Mouse (Mus musculus): ENCODE results near the gene Mthfd1l.

The Mthfd1l gene

DNA sequence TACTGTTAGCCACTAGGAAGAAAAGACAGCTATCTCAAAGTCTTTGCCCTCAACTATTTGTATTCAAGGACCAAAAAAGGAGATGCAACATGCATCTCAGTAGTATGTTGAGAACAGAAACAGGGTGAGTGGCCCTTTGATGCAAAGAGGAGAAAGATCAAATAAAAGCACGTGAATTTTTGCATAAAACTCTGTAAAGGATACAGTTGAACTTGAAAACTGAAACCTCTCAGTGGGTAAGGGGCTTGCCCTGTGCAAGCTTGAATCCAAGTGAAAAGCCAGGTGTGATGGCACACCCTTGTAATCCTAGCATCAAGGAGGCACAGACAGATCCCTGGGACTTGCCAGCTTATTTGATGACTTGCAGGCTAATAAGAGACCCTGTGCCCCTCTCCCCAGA is 151.2 kb downstream of the Mthfd1l start:
- DNase-seq, result no peak

DNA sequence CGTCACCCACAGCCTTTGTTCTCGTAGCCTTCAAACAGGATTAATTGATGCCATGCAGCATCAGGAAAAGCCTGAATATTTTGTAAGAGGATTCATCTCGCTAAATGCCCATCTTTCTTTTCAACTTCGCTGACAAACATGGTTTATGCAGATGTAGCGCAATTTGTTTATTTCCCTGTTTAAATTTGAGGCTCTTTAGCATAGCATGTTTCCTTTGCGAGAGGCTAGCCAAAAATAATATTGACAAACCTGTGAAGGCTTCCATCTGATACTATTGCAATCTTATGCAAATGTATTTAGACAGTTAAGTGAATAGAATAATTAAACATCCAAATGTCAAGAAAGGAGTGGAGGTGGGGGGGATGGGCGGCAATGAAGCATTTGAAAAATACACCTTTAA is 152.3 kb downstream of the Mthfd1l start:
- no peak for DNase-seq

DNA sequence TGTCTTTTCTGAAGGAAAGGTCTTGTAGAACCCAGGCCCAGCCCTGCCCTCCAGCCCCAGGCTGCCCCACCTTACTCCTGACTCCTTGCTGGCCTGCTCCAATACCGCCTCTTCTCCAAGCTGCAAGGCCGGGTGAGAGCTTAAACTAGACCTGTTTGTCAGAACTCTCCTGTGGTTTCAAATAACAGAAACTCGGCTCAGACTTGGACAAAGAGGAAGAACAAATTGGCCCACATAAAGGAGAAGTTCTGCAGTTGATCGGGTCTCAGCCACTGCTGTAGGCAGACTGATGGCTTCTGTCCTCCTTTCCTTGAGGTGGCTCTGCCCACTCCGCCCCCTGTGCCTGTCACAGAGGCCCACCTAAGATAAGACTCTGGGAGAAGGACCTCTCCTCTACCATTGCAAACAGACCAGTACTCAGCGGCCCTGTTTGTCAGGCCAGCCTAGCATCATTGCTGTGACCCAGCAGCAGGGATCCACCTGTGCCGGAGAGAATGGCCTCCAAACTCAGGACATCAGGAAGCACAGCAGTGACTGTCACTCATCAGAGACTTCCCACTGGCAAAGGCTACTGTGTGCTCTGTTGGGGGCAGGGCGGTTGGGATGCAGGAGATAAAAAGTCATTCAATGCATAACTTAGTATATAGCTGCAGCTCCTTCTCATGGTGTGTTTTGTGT is 153.6 kb downstream of the Mthfd1l start:
- no peak for DNase-seq

DNA sequence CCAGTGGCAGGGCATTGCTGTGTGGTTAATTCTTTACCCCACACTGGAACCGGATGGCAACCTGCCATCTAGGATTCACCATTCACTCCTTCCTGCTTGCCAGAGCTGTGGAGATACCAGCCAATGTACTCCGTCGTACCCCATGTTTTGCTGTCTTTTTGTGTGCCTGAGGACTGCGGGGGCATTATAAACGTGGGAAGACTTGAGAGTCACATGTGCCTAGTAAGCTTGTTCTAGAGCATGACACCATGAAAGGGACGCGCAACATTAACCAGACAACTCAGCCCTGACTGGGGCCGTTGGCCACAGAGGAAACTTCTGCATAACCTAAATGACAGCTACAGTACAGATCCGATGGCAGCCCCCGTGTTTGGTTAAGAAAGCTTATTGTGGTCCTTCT is 155.5 kb downstream of the Mthfd1l start:
- no peak for DNase-seq

DNA sequence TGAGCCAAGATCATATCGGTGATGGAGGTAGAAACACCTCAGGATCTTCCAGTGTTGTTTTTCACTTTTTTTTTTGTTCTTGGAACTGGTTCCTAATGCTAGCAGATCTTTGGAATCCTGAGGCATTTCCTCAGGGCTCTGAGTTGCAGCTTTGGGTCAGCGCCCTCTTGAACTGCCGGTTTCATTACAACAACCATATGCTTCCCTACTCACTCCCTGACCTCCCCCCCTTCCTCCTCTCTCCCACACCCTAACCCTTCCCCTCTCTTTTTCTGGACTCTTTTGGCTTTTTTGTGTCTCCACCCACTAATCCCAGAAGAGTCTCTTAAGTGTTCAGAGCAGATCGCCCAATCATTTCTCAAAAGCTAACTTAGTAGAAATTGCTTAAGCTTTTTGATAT is 156.0 kb downstream of the Mthfd1l start:
- DNase-seq, result no peak

DNA sequence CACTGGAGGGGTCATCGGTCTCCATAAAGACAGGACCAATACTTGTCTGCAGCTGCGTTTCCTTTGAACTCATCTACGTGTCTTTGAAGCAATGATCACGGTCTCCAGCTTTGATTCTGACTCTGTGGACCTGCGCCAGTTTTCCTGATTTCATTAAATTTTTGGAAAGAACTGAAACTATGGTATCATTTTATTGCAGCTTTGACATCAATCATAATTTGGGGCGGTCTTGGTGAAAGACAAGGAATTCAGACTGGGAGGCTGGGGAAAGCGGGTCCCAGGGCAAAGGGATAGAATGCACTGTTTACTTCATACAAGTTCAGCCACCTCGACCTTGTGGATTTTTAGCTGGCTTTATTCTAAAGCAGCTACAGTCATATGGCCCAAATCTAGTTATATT is 156.5 kb downstream of the Mthfd1l start:
- DNase-seq, result no peak

DNA sequence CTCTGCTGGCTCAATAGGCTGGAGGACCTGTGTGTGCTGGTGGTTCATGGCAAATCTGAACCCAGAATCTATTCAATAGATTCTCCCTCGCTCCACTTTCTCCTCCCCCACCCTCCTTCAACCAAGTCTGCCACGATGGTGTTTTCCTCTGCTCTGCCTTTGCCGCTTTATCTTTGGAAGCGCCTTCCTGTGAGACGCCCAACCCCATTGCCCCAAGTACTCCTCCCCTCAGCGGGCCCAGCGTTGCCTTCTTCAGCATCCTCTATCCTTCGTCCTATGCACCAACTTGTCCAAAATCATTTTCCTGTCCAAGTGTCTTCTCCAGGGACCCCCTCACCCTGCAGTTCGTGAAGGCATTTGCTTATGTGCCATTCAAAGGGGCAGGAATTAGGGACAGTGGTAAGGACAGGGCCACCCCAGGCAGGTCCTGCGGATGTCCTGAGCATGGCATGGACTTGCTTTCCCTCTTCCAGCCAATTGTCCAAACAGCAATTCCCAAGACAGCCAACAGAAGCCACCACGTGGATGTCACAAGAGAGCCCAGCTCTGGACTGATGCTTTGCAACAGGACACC is 157.2 kb downstream of the Mthfd1l start:
- no peak for DNase-seq

DNA sequence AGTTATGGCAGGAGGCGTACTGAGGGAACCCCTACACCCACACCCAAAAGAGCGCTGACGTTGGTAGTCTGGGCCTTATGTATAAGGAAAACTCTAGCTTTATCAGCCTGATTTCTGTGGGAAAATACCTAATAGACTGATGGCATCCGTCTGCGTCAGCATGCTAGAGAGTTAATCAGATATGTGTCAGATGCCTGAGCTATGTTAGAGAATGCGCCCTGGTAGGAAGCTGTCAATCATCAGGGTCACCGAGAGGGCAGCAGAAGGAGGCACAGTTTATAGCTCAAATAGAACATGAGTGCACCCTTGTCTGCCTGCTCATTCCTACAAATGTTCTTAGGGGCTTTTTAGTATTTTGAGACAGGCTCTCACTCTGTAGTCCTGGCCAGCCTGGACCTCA is 159.8 kb downstream of the Mthfd1l start:
- no peak for DNase-seq

DNA sequence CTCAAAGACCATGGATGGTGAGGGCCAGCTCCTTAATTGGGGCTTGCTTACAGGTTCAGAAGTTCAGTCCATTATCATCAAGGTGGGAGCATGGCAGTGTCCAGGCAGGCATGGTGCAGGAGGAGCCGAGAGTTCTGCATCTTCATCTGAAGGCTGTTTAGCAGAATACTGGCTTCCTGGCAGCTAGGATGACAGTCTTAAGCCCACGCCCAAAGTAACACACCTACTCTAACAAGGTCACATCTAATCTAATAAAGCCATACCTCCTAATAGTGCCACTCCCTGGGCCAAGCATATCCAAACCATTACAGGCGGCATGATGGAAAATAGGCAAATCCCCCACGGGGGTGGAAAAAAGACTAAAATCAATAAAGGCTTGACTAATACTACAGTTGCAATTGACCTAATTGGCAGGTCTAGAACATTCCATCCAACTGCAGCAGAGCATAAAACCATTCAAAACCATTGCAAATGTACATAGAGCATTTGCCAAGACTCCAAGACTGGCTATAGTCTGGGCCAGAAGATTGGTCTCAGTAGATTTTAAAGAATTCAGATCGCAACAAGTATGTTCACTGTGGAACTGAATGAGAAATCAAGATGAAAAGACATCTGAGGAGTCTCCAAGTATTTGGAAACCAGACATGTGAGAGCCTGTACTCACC is 162.3 kb downstream of the Mthfd1l start:
- DNase-seq, result no peak

DNA sequence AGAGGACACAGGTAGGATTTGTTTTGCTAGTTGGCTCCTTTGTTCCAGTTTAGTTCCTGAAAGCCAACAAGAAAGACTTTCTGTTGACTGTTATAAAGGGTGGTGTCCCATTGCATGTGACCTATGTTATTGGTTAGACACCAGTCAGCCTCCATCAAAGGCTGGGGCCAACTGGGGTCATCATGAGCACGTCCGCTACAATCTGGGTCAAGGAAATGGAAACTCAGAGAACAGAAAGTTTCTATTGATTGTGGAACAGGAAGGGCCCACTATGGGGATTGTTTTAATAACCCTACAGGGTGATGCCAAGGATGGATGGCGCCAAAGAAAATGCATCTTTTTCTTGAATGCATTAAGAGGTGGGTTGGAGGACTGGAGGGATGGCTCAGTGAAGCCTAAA is 166.6 kb downstream of the Mthfd1l start:
- no peak for DNase-seq

DNA sequence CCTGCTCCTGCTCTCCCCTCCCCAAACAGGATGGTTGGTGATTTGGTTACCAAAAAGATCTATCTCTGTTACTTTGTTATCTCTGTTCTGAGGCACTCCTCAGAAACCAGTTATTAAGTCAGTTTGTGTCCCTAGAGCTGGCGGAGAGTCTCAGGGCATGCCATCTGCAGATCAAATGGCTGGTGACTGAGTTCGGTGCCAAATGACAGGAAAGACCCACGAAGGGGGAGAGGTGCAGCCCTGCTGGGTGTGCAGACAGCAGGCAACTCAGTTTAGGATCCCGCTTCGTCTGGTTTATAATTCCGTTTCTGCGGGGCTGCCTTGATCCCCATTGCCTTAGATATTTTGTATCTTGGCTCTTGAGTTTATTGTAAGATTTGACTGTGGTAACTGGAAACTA is 168.8 kb downstream of the Mthfd1l start:
- no peak for DNase-seq

DNA sequence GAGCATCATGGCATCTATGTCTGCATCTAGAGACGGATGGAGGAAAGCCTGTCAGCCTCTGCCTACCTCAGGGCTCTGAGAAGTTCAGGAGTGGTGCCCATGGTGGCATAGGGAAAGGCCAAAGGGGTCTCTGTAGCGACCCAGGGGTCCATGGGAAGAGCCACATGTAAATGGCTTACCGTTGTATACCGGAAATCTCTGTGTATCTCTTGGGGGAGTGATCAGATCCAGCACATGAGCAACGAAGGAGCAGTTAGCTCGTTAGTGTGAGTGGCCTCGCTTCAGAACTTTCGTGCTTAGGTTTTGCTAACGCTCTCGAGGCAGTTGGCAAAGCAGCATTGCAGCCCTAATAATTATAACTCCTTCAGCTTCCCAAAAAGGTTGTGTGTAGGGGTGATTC is 169.9 kb downstream of the Mthfd1l start:
- DNase-seq, result no peak

DNA sequence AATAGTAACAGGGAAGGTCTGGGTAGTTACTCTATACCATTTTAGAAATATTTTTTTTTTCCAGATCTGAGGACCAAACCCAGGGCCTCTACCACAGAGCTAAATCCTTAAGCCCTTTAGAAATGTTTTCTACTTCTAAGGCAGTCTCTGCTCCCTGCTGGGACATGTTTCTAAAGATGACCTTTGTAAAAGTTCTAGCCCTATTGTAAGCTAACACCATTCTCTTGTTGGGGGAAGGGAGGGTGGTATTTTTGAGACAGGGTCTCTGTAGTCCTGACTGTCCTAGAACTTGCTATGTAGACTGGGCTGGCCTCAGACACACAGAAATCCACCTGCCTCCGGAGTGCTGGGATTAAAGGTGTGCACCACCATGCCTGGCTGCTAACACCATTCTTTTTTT is 170.5 kb downstream of the Mthfd1l start:
- DNase-seq, result no peak

DNA sequence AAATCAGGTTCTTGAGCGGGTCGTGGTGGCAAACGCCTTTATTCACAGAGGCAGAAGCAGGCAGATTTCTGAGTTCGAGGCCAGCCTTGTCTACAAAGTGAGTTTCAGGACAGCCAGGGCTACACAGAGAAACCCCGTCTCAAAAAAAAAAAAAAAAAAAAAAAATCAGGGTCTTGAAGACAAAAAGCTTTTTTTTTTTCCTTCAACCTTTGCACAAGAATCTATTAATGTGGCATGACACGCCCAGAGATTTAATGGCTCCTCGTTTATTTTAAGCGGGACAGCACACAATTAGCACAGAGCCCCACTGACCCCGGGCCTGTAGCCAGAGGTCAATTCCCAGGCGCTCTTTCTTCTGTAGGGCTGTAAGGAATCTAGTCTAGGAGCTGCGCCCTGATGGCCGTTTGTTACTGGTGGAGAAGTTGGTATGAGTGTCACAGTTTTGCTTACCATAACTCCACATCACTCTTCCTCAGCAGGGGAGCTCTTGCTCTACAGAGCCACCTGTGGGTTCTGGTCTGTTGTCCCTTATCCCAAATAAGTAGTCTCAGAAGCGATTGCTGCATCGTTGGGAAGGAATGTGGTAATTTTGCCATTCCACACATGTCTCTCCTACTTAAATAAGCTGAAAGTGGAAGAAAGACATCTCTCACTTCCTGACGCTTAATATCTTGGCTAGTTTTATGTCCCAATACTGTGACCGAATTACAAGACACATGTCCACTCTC is 172.3 kb downstream of the Mthfd1l start:
- no peak for DNase-seq

DNA sequence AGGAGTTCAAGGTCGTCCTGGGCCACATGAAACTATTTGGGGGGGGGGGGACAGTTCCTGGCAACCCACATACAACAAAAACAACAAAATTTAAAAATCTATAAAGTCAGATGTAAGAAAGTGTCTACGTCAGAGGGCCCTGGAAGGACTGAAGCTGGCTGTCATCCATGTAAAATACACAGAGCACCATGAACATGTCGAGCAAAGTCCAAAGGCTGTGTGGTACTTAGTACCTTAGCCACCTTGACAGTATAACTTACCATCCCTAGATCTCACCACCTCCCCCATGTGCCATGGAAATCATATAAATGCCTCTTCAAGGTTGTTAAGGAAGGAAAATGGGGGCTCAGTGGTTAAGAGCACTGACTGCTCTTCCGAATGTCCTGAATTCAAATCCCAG is 174.0 kb downstream of the Mthfd1l start:
- DNase-seq, result no peak

DNA sequence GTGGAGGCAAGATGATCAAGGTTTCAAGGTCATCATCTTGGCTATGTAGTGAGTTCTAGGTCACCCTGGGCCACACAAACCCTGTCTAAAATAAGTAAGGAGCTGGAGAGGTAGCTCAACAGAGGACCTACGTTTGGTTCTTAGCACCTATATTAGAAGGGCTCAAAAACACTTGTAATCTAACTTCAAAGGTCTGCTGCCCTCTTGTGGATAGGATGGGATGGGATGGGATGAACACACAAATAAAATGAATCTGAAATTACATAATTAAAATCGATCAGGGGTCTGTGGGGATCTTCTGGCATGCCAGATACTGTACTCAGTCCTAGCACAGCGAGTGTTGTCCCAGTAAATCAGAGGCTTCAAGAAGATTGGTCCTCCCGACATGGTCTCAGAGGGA is 178.2 kb downstream of the Mthfd1l start:
- DNase-seq, result no peak

DNA sequence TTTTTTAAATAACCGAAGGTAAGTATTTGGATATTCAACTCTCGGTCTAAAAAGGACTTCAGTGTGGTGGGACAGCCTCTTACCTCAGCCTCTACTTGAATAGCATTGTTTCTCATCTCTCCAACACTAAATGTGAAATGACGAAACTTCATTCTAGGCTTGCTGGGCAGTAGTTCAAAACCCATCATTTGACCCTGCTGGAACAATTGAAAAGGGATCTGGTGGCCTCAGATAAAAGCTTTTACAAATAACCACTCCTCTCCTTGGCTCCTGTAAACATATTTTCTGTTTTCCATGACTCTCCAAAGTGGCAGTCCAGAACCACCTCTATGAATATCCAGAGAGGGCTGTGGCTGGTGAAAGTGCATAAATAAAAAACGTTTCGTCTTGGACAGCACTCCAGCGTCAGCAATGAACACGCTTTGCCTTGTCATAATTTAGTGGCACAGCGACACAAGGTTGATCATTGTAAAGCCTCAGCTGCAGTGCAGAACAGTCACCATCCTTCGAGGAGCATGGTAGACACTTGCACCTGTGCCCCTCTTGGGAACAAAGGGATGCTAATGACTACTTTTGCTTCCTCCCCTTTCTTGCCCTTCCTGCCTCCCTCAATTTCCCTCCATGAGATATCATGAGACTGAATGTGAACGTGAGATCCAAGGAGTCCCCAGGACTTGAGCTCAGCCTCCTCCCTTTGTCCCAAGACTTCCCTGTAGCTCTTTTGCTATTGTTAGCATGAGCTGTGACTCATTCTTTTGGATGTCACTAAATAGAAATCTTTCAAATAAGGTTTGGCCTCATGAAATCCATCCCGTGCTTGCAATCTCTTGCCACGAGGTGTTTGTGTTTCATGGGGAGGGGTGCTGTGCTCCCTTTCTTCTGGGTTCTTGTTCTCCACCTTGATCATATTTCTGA is 179.2 kb downstream of the Mthfd1l start:
- DNase-seq, result no peak

DNA sequence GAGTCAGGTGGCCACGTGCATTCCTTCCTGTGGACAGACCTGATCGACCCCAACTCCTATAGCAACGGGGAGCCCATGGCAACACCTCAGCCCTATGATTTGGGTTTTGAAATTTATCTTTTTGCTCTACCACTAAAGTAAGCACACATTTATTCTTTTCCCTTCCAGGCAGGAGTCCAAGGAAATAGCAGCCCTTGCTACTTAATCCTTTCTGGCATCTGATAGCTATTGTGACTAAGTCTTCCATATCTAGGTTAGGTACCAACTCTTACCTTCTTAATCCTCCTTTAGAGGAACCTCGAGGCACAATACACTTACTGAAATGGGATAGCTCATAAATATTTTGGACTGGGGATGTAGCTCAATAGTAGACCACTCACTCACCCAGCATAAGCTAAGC is 180.1 kb downstream of the Mthfd1l start:
- no peak for DNase-seq

DNA sequence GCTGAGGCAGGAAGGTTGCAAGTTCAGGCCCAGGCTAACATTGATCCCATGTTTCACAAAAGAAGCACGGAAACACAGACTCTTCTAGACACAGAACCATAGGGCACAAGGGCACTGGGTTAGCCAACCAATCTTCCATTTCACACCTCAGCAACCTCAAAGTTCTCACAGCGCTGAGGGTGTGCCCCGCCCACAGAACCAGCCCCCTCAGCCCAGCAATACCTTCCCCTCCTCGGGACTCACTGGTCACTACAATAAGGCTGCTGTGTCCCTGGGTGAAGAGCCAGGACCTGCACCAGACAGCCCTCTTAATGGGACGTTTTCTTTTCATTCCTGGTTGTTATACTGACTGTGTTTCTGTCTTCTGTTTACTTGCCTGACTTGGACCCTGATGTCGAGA is 181.1 kb downstream of the Mthfd1l start:
- no peak for DNase-seq

DNA sequence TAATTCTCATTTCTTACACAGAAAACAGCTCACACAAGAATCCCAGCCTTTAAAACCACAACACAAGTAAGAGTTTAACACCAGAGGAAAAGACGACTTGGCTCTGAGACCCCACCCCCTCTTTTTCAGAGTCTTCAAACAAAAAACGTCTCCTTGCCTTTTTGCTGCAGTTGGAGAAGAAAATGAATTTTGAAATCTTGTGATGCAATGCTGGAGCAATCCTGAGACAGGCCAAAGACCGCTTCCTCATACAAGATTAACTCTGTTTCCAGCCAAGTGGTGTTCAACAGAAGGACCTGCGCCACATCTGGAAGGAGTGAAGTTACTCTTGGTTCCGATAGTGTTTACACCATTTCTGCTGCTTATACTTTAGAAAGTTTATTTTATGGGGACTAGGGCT is 182.6 kb downstream of the Mthfd1l start:
- DNase-seq, result no peak

DNA sequence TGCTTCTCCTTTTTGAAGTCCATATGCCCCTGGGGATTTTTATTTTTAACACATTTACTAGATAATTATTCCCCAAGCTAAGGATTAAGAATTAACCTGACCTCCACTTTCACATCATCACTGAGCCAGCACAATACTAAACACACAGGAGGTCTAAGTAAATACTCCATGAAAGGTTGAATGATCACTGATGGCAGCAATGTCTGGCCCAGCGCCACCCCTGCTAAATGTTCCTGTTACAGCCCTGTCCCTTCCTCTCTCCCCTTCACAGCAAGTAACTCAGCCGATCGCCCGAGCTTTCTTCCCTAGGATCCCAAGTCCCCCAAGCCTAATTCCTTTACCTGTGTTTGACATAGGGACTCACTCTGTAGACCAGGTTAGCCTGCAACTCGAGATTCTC is 185.6 kb downstream of the Mthfd1l start:
- no peak for DNase-seq

DNA sequence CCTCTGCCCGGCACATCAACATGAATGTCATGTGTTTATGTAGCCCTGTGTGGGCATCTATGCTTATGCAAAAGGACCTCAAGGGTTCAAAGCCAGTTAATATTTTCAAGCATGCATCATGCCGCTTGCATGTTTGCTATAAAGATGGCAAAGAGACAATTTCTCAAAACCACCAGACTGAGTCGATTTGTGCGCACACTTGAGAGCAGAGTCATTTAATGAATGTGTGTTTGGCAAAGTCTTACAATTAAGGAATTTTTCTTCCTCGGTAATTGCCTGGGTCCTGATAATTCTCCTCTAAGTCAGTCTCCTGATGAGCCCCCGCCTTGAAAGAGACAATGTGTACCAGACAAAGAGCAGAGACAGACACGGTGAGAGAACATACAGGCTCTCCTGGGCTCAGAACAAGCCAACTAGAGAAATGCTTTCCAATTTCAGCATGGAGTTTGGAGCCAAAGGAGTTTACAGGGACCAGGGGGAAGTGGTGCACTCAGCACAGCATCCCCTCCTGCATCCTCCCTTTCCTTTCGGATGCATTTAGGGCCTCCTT is 186.7 kb downstream of the Mthfd1l start:
- no peak for DNase-seq
